8 mouse cellular contexts compared by ENCODE assay signal in the genomic region with DNA sequence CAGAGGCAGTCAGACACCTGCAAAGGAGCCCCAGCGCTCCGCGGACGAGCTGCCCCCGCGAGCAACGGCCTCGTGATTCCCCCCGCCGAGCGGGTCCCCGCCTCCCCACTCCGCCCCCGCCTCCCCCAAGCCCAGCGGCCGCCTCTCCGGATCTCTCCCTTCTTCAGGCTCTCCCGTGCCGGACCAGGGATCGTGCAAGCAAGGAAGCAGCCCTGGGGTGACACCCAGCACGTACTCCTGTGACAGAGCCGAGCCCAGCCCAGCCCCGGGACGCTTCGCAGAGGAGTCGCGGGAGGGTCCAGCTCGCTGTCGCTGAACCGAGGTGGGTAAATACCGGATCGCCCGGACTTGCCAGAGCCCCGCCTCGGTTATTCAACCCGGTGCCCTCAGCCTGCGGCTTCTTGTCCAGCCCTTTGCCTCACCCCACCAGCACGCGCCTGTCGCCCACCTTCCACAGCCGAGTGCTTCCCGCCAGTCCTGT. TPM values are rescaled to one million over a fixed set of nuclear protein-coding genes. Genes with fewer than 3 reads are reported as not detected.
DNase-seq lines count a peak whose midpoint lies in the region; ATAC-seq lines count a peak whose summit lies in the region.

No protein-coding gene starts in this region.

- no peak for DNase-seq in kidney, postnatal 14 days
- peak; percentile 11 for DNase-seq in adrenal gland, postnatal 14 days
- peak; percentile 76 for DNase-seq in midbrain, embryonic 14.5 days
- DNase-seq in ovary, postnatal 14 days (ENCODE audit: low spot score) = no peak
- DNase-seq in frontal cortex, postnatal 10 days (ENCODE audit: low spot score in 2 of 2) = no peak
- DNase-seq in cerebellum, adult 18-20 months = no peak

- H3K9me3 ChIP-seq in kidney, embryonic 15.5 days (replicated peaks) = no peaks in the 10 kb centered on the region
- H3K9me3 ChIP-seq in forebrain, embryonic 16.5 days (ENCODE audit: control insufficient read depth, low read length) = no peaks in the 10 kb centered on the region
- no peaks in the 10 kb centered on the region for H3K9me3 ChIP-seq in midbrain, embryonic 14.5 days (ENCODE audit: control insufficient read depth, low read length)

- ATAC-seq in kidney, embryonic 15.5 days (replicated peaks; ENCODE audit: low FRiP score) = no peak
- ATAC-seq in forebrain, embryonic 16.5 days = peak; percentile 21
- no peak for ATAC-seq in midbrain, embryonic 14.5 days (ENCODE audit: low FRiP score, low TSS enrichment)

- peaks cover 68% of the 10 kb centered on the region for H3K4me1 ChIP-seq in kidney, embryonic 15.5 days
- H3K4me1 ChIP-seq in forebrain, embryonic 16.5 days (replicated peaks; ENCODE audit: control insufficient read depth, insufficient read depth, low read length) = peaks cover 34% of the 10 kb centered on the region
- 0 out of 2 replicates have a peak, but pooled peaks cover 5% of the 10 kb centered on the region for H3K4me1 ChIP-seq in midbrain, embryonic 14.5 days (ENCODE audit: control insufficient read depth, insufficient read depth, low read length)

- no peaks in the 10 kb centered on the region for H3K36me3 ChIP-seq in kidney, embryonic 15.5 days
- no peaks in the 10 kb centered on the region for H3K36me3 ChIP-seq in forebrain, embryonic 16.5 days (ENCODE audit: control insufficient read depth, insufficient read depth)
- no peaks in the 10 kb centered on the region for H3K36me3 ChIP-seq in midbrain, embryonic 14.5 days (ENCODE audit: control insufficient read depth, insufficient read depth, low read length)

- under 1% methylated on average over 42 of the region's 42 CpGs for WGBS in kidney, embryonic 15.5 days
- WGBS in forebrain, embryonic 16.5 days = 0% methylated on average over 41 of the region's 42 CpGs
- under 1% methylated on average over 42 of the region's 42 CpGs for WGBS in midbrain, embryonic 14.5 days

- no peak overlapping the region for H3K27ac ChIP-seq in kidney, embryonic 15.5 days
- peak overlapping the region; percentile 94 for H3K27ac ChIP-seq in forebrain, embryonic 16.5 days (ENCODE audit: low read length)
- H3K27ac ChIP-seq in midbrain, embryonic 14.5 days (replicated peaks; ENCODE audit: low read depth, low read length) = peak overlapping the region; percentile 94

- peaks cover 93% of the 10 kb centered on the region for H3K27me3 ChIP-seq in kidney, embryonic 15.5 days
- peaks cover 35% of the 10 kb centered on the region for H3K27me3 ChIP-seq in forebrain, embryonic 16.5 days (replicated peaks; ENCODE audit: control insufficient read depth, insufficient read depth, low read length)
- H3K27me3 ChIP-seq in midbrain, embryonic 14.5 days (ENCODE audit: control insufficient read depth, insufficient read depth, low read length) = peaks cover 58% of the 10 kb centered on the region

- peak overlapping the region; percentile 40 for H3K4me3 ChIP-seq in kidney, embryonic 15.5 days (replicated peaks)
- H3K4me3 ChIP-seq in forebrain, embryonic 16.5 days (replicated peaks; ENCODE audit: low read length) = peak overlapping the region; percentile 53
- H3K4me3 ChIP-seq in midbrain, embryonic 14.5 days (replicated peaks; ENCODE audit: low read depth, low read length) = peak overlapping the region; percentile 53

- H3K4me2 ChIP-seq in kidney, embryonic 15.5 days = peak overlapping the region; percentile 64
- peak overlapping the region; percentile 65 for H3K4me2 ChIP-seq in forebrain, embryonic 16.5 days (ENCODE audit: low read length)
- H3K4me2 ChIP-seq in midbrain, embryonic 14.5 days (ENCODE audit: low read length) = peak overlapping the region; percentile 66

- no peak overlapping the region for H3K9ac ChIP-seq in kidney, embryonic 15.5 days
- peak overlapping the region; percentile 57 for H3K9ac ChIP-seq in forebrain, embryonic 16.5 days (replicated peaks; ENCODE audit: low read depth, low read length)
- peak overlapping the region; percentile 88 for H3K9ac ChIP-seq in midbrain, embryonic 14.5 days (replicated peaks; ENCODE audit: low read length)

RNA-seq across cellular contexts. Expression of a gene that starts 9.2 kb away (rescaled TPM):
- polyA plus RNA-seq in kidney, embryonic 15.5 days (2015; fragmentation: Nextera tagmentation; extraction: Ambion mirVana) = 0.23 and 0.36 TPM in 2 replicates
- total RNA-seq in adrenal gland, postnatal 14 days (2021) = 0.89 and 1.3 TPM in 2 replicates
- polyA plus RNA-seq in forebrain, embryonic 16.5 days (2015; fragmentation: Nextera tagmentation; extraction: Ambion mirVana) = 77.5 and 96.0 TPM in 2 replicates
- polyA plus RNA-seq in midbrain, embryonic 14.5 days (2014; fragmentation: Nextera tagmentation; extraction: Ambion mirVana) = 111 and 113 TPM in 2 replicates

RNA-seq across cellular contexts. Expression of a gene that starts 53.4 kb away (rescaled TPM):
- 1.9 and 2.3 TPM in 2 replicates for polyA plus RNA-seq in kidney, embryonic 15.5 days (2015; fragmentation: Nextera tagmentation; extraction: Ambion mirVana)
- total RNA-seq in adrenal gland, postnatal 14 days (2021) = 0.45 TPM in 1 of 2 replicates, not detected in the other
- polyA plus RNA-seq in forebrain, embryonic 16.5 days (2015; fragmentation: Nextera tagmentation; extraction: Ambion mirVana) = 1.3 and 2.6 TPM in 2 replicates
- 1.00 and 2.3 TPM in 2 replicates for polyA plus RNA-seq in midbrain, embryonic 14.5 days (2014; fragmentation: Nextera tagmentation; extraction: Ambion mirVana)

Comparison
In these comparisons a context has a peak if more than half of its experiments do, and no peak if none do; other contexts are left out.
1. DNase-seq: peak in adrenal gland, postnatal 14 days (single experiment) and midbrain, embryonic 14.5 days (single experiment); none in kidney, postnatal 14 days (single experiment), ovary, postnatal 14 days (single experiment), frontal cortex, postnatal 10 days (0 of 2) and cerebellum, adult 18-20 months (0 of 2).
2. RNA of a gene that starts 9.2 kb away (polyA plus RNA-seq): 111 to 113 TPM in midbrain, embryonic 14.5 days and 77.5 to 96.0 TPM in forebrain, embryonic 16.5 days; 0.23 to 0.36 TPM in kidney, embryonic 15.5 days; every median in the first group is over 10 times any median in the second.
3. Peak in every context shown above with its lines, with median percentiles within 50 percentile points of each other: H3K4me2 ChIP-seq and H3K4me3 ChIP-seq.